Mouse (Mus musculus): ENCODE data around the gene Tmem183a.

DNA sequence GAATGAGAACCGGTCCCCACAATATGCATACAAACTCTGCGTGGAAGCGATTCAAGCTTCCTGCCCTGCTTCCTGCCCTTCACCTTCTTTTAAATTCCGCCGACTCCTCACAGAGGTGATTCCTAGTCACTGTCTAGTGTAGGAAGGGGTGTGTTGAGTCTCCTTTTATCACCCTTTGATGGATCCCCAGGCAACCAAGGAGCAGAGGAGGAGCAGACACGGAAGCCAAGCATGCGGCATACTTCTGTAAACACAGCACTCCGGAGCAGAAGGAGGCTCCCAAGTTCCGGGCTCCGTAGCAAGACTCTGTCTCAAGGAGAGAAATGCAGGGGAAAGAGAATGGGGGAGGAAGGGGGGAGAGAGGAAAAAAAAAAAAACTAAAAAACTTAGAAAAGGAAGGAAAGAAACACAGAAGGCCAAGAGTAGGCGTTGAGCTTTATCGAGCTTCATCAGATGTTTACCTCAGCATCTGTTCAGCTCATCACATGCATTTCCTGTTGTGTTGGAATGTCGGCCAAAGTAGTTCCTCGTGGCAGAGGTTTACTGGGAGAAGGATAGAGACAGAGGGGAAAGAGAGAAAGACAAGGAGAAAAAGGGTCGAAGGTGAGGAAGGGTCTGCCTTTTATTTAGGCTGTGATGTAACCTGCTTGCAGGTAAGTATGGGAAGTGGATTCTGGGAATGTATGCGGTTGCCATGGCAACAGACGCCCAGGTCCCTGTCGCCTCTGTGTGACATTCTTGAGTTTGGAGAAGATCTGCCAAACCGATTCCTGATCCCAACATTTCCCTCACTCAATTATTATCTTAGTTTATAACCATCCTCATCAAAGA lies 20.2 kb upstream of the Tmem183a start:
- TF ChIP-seq GATA1 (IDR thresholded peaks at IDR 0.05; ENCODE audit: borderline replicate concordance, low read length) (no peak), FLI1 (IDR thresholded peaks at IDR 0.05; ENCODE audit: low read length) (no peak)

Data from megakaryocyte, embryonic 14.5 days (primary cell).